Mouse (Mus musculus) testis, postnatal 14 days (tissue): ENCODE measurements around the gene Ptk6.

Experiments
- DNase-seq: peaks from one replicate; pipeline ENCODE4 v3.0.0; 2021; ENCODE audit warnings: low spot score

Ptk6 gene

GRCm38 (mm10) chr2:181159771-181160170 is 42.8 kb downstream of the Ptk6 start:
- DNase-seq = no peak

GRCm38 (mm10) chr2:181159091-181159514 is 43.5 kb downstream of the Ptk6 start:
- no peak for DNase-seq

GRCm38 (mm10) chr2:181158471-181158870 is 44.1 kb downstream of the Ptk6 start:
- DNase-seq = no peak

GRCm38 (mm10) chr2:181157716-181158302 is 44.8 kb downstream of the Ptk6 start:
- DNase-seq = no peak

GRCm38 (mm10) chr2:181157180-181157579 is 45.4 kb downstream of the Ptk6 start:
- DNase-seq = no peak

GRCm38 (mm10) chr2:181156248-181157121 is 46.1 kb downstream of the Ptk6 start, which contains the start of gene Eef1a2:
Eef1a2 (minus strand) TSS chr2:181157014.
- DNase-seq = no peak

GRCm38 (mm10) chr2:181155801-181156200 is 46.8 kb downstream of the Ptk6 start:
- DNase-seq = no peak

GRCm38 (mm10) chr2:181154831-181155415 is 47.7 kb downstream of the Ptk6 start:
- no peak for DNase-seq

GRCm38 (mm10) chr2:181154361-181154760 is 48.2 kb downstream of the Ptk6 start:
- no peak for DNase-seq

- no peak for DNase-seq
Measured at GRCm38 (mm10) chr2:181153837-181154236, 48.8 kb downstream of the Ptk6 start.

- DNase-seq = no peak
Measured at GRCm38 (mm10) chr2:181153131-181153530, 49.5 kb downstream of the Ptk6 start.

- no peak for DNase-seq
Measured at GRCm38 (mm10) chr2:181152701-181153100, 49.9 kb downstream of the Ptk6 start.

- DNase-seq = no peak
Measured at GRCm38 (mm10) chr2:181150281-181150680, 52.3 kb downstream of the Ptk6 start.

- no peak for DNase-seq
Measured at GRCm38 (mm10) chr2:181148318-181148955, 54.2 kb downstream of the Ptk6 start.

- DNase-seq = no peak
Measured at GRCm38 (mm10) chr2:181147546-181148317, 54.9 kb downstream of the Ptk6 start.

- no peak for DNase-seq
Measured at GRCm38 (mm10) chr2:181146976-181147545, 55.5 kb downstream of the Ptk6 start.

- DNase-seq = no peak
Measured at GRCm38 (mm10) chr2:181144675-181145074, 57.9 kb downstream of the Ptk6 start.
